Mouse (Mus musculus): ENCODE measurements around the gene Uchl5. TPM values are rescaled to one million over a fixed set of nuclear protein-coding genes. Genes with fewer than 3 reads are reported as not detected.

Uchl5 gene
- polyA plus RNA-seq, 3 experiments from 2014 or later, result 49.2 to 94.0 (median 74.1) TPM

- ATAC-seq, result peak; percentile 99
Measured at GRCm38 (mm10) chr1:143803537-143803936, 26.5 kb downstream of the Uchl5 start.

GRCm38 (mm10) chr1:143809062-143809461 is 32.0 kb downstream of the Uchl5 start:
- no peak for ATAC-seq

GRCm38 (mm10) chr1:143813676-143814360 is 36.7 kb downstream of the Uchl5 start:
- peak; percentile 88 for ATAC-seq

- ATAC-seq, result no peak
Measured at GRCm38 (mm10) chr1:143820096-143820877, 43.2 kb downstream of the Uchl5 start.

- no peak for ATAC-seq
Measured at GRCm38 (mm10) chr1:143822677-143823076, 45.6 kb downstream of the Uchl5 start.

- ATAC-seq, result no peak
Measured at GRCm38 (mm10) chr1:143830713-143831112, 53.6 kb downstream of the Uchl5 start.

GRCm38 (mm10) chr1:143836363-143837182 is 59.5 kb downstream of the Uchl5 start:
- ATAC-seq, result no peak

- no peak for ATAC-seq
Measured at GRCm38 (mm10) chr1:143837681-143838080, 60.6 kb downstream of the Uchl5 start.

- no peak for ATAC-seq
Measured at GRCm38 (mm10) chr1:143838896-143839410, 61.9 kb downstream of the Uchl5 start.

GRCm38 (mm10) chr1:143852329-143852728 is 75.3 kb downstream of the Uchl5 start:
- no peak for ATAC-seq

- ATAC-seq, result no peak
Measured at GRCm38 (mm10) chr1:143852779-143853358, 75.8 kb downstream of the Uchl5 start.

- ATAC-seq, result peak; percentile 58
Measured at GRCm38 (mm10) chr1:143853691-143854115, 76.6 kb downstream of the Uchl5 start.

GRCm38 (mm10) chr1:143855706-143856105 is 78.6 kb downstream of the Uchl5 start:
- no peak for ATAC-seq

Other genes with a start within 250 kb of the Uchl5 start
- gene B3galt2, start 136.6 kb upstream of the Uchl5 start, polyA plus RNA-seq (2017; shearing (Covaris generic)), result under 1 TPM; 0.44 to 0.86 (median 0.61) TPM
- gene Cdc73, start 74.4 kb upstream of the Uchl5 start, polyA plus RNA-seq (2017; shearing (Covaris generic)), result 10 to 100 TPM; 17.7 to 21.5 (median 17.9) TPM
- gene Glrx2, start 60.9 kb upstream of the Uchl5 start, polyA plus RNA-seq (2017; shearing (Covaris generic)), result 10 to 100 TPM; 38.7 to 54.4 (median 40.4) TPM
- 1 to 10 TPM; 4.6 to 6.5 (median 4.7) TPM for gene Trove2, start 204 bp upstream of the Uchl5 start, polyA plus RNA-seq (2017; shearing (Covaris generic))
- gene Rgs2, start 226.9 kb downstream of the Uchl5 start, polyA plus RNA-seq (2017; shearing (Covaris generic)), result 10 to 100 TPM; 22.9 to 54.9 (median 28.7) TPM